Mouse (Mus musculus): ENCODE measurements around the gene Pofut2. TPM values are rescaled to one million over a fixed set of nuclear protein-coding genes. Genes with fewer than 3 reads are reported as not detected.

Pofut2 gene
- polyA plus RNA-seq, 1 experiment: 89.9 TPM

DNA sequence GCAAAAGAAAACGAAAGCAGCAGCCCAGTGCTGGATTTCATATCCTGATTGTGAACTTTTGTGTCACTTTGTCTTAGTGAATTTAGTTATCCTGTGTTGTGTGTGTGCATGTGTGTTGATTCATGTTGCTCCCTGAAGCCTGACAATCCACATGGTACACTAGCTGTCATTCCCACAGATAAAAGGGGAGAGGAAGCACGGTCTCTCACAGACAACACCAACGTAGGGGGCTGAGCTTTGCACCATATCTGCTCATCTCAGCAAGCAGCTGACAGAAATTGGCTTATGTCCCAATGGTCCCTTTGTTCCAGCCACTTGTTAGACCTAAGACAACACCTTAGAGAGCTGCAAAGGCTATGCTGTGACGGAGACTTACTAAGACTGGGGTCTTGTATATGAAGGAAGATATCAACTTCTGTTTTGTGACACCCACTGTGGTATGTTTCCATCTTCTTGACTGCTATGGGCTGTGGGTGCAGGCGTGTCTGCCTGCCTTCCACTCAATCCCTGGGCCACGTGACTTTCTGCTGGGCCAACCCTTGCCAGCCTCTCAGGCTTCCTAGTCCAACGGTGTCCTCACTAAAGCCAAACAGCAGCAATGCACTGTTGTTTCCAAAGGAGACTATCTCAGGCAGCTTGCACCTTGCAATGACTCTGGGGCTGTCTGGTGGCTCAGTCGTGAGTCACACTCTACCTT lies 41.4 kb downstream of the Pofut2 start:
- no peaks in the 10 kb centered on the region for H3K79me2 ChIP-seq (ENCODE audit: control insufficient read depth, insufficient read depth)
- no peak overlapping the region for H3ac ChIP-seq (ENCODE audit: control insufficient read depth, insufficient read length)
- no peaks in the 10 kb centered on the region for H3K27me3 ChIP-seq (ENCODE audit: control insufficient read depth, insufficient read depth, insufficient read length)
- TF ChIP-seq MAX (IDR thresholded peaks at IDR 0.05; ENCODE audit: low read depth): no peak
- no peak for TF ChIP-seq USF1 (IDR thresholded peaks at IDR 0.05; ENCODE audit: low read depth)
- TF ChIP-seq REST (IDR thresholded peaks at IDR 0.05; ENCODE audit: insufficient read depth, insufficient read length): no peak
- TF ChIP-seq MYOD1 (IDR thresholded peaks at IDR 0.05; ENCODE audit: control insufficient read depth in 1 of 3, insufficient read length in 2 of 3, low read depth in 2 of 3): no peak
- no peak for TF ChIP-seq POLR2A (IDR thresholded peaks at IDR 0.05; ENCODE audit: insufficient read length, low read depth)
- no peak for TF ChIP-seq TCF3 (IDR thresholded peaks at IDR 0.05; ENCODE audit: insufficient read length, low read depth)
- no peaks in the 10 kb centered on the region for H3K36me3 ChIP-seq (ENCODE audit: control insufficient read depth, insufficient read depth)
- no peak overlapping the region for H3K4me3 ChIP-seq
- H3K4me2 ChIP-seq (ENCODE audit: low read depth): no peak overlapping the region

GRCm38 (mm10) chr10:77300934-77301297 lies 41.9 kb downstream of the Pofut2 start:
- no peak for TF ChIP-seq USF1 (IDR thresholded peaks at IDR 0.05; ENCODE audit: low read depth)
- TF ChIP-seq MYOG (IDR thresholded peaks at IDR 0.05; ENCODE audit: control insufficient read depth in 1 of 3, insufficient read depth in 1 of 3, insufficient read length in 2 of 3, low read depth in 2 of 3): no peak
- TF ChIP-seq POLR2AphosphoS2 (IDR thresholded peaks at IDR 0.05; ENCODE audit: insufficient read length, low read depth): no peak
- TF ChIP-seq TCF12 (IDR thresholded peaks at IDR 0.05; ENCODE audit: insufficient read depth, poor library complexity, severe bottlenecking): no peak
- no peak for TF ChIP-seq SRF (IDR thresholded peaks at IDR 0.05; ENCODE audit: control insufficient read depth, insufficient read length, low read depth)
- no peak for TF ChIP-seq POLR2A (IDR thresholded peaks at IDR 0.05; ENCODE audit: insufficient read length, low read depth)
- no peak for TF ChIP-seq E2F4 (IDR thresholded peaks at IDR 0.05; ENCODE audit: insufficient read depth)
- TF ChIP-seq REST (IDR thresholded peaks at IDR 0.05; ENCODE audit: insufficient read depth, insufficient read length): no peak
- TF ChIP-seq MYOD1 (IDR thresholded peaks at IDR 0.05; ENCODE audit: control insufficient read depth in 1 of 3, insufficient read length in 2 of 3, low read depth in 2 of 3): no peak
- no peak for TF ChIP-seq TCF3 (IDR thresholded peaks at IDR 0.05; ENCODE audit: insufficient read length, low read depth)
- no peak for TF ChIP-seq MAX (IDR thresholded peaks at IDR 0.05; ENCODE audit: low read depth)
- H3K4me2 ChIP-seq (ENCODE audit: low read depth): no peak overlapping the region
- no peaks in the 10 kb centered on the region for H3K27me3 ChIP-seq (ENCODE audit: control insufficient read depth, insufficient read depth, insufficient read length)

GRCm38 (mm10) chr10:77304362-77304761 lies 45.3 kb downstream of the Pofut2 start:
- no peak for TF ChIP-seq POLR2A (IDR thresholded peaks at IDR 0.05; ENCODE audit: insufficient read length, low read depth)
- no peak for TF ChIP-seq POLR2AphosphoS2 (IDR thresholded peaks at IDR 0.05; ENCODE audit: insufficient read length, low read depth)
- no peak for TF ChIP-seq MYOD1 (IDR thresholded peaks at IDR 0.05; ENCODE audit: control insufficient read depth in 1 of 3, insufficient read length in 2 of 3, low read depth in 2 of 3)
- TF ChIP-seq REST (IDR thresholded peaks at IDR 0.05; ENCODE audit: insufficient read depth, insufficient read length): no peak
- no peak for TF ChIP-seq E2F4 (IDR thresholded peaks at IDR 0.05; ENCODE audit: insufficient read depth)
- no peak for TF ChIP-seq USF1 (IDR thresholded peaks at IDR 0.05; ENCODE audit: low read depth)
- TF ChIP-seq TCF12 (IDR thresholded peaks at IDR 0.05; ENCODE audit: insufficient read depth, poor library complexity, severe bottlenecking): no peak
- TF ChIP-seq MYOG (IDR thresholded peaks at IDR 0.05; ENCODE audit: control insufficient read depth in 1 of 3, insufficient read depth in 1 of 3, insufficient read length in 2 of 3, low read depth in 2 of 3): no peak
- no peak for TF ChIP-seq MAX (IDR thresholded peaks at IDR 0.05; ENCODE audit: low read depth)
- no peak for TF ChIP-seq SRF (IDR thresholded peaks at IDR 0.05; ENCODE audit: control insufficient read depth, insufficient read length, low read depth)
- H3K36me3 ChIP-seq (ENCODE audit: control insufficient read depth, insufficient read depth): no peaks in the 10 kb centered on the region
- H3K4me2 ChIP-seq (ENCODE audit: low read depth): no peak overlapping the region
- H3K79me2 ChIP-seq (ENCODE audit: control insufficient read depth, insufficient read depth): no peaks in the 10 kb centered on the region
- H3K4me3 ChIP-seq: no peak overlapping the region
- H3ac ChIP-seq (ENCODE audit: control insufficient read depth, insufficient read length): no peak overlapping the region
- no peaks in the 10 kb centered on the region for H3K27me3 ChIP-seq (ENCODE audit: control insufficient read depth, insufficient read depth, insufficient read length)

More at GRCm38 (mm10) chr10:77300934-77301297, 41.9 kb downstream of the Pofut2 start:
- Histone ChIP-seq H3ac (ENCODE audit: control insufficient read depth, insufficient read length) (no peak overlapping the region), H3K4me3 (no peak overlapping the region), H3K36me3 (ENCODE audit: control insufficient read depth, insufficient read depth) (no peaks in the 10 kb centered on the region), H3K79me2 (ENCODE audit: control insufficient read depth, insufficient read depth) (no peaks in the 10 kb centered on the region)

DNA sequence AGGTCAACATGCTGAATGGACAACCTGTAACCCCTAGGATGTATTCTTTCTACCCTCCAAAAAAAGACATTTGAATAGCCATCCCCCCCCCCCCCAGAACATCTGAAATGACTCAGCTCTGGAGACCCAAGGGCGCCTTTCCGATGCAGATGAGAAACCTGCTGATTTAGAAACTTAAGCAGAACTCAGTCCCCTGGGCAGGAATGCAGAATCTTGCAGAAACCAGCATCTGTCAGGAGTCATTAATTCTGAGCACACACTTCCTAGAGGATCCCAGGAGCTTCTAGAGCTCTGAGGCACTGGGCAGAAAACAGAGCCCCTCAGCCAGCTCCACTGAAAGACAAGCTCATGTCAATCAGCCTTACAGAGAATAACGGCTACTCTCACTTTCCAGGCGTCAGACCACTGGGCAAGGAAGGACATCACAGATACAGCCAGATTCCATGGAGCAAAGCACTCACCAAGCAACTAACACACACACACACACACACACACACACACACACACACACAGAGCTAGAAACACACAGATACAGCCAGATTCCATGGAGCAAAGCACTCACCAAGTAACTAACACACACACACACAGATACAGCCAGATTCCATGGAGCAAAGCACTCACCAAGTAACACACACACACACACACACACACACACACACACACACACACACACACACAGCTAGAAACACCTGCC lies 46.0 kb downstream of the Pofut2 start:
- no peaks in the 10 kb centered on the region for H3K27me3 ChIP-seq (ENCODE audit: control insufficient read depth, insufficient read depth, insufficient read length)
- no peaks in the 10 kb centered on the region for H3K36me3 ChIP-seq (ENCODE audit: control insufficient read depth, insufficient read depth)
- no peaks in the 10 kb centered on the region for H3K79me2 ChIP-seq (ENCODE audit: control insufficient read depth, insufficient read depth)
- H3K4me2 ChIP-seq (ENCODE audit: low read depth): no peak overlapping the region
- H3ac ChIP-seq (ENCODE audit: control insufficient read depth, insufficient read length): no peak overlapping the region
- H3K4me3 ChIP-seq: no peak overlapping the region
- TF ChIP-seq POLR2AphosphoS2 (IDR thresholded peaks at IDR 0.05; ENCODE audit: insufficient read length, low read depth) (no peak), E2F4 (IDR thresholded peaks at IDR 0.05; ENCODE audit: insufficient read depth) (no peak), TCF12 (IDR thresholded peaks at IDR 0.05; ENCODE audit: insufficient read depth, poor library complexity, severe bottlenecking) (no peak), TCF3 (IDR thresholded peaks at IDR 0.05; ENCODE audit: insufficient read length, low read depth) (no peak)

GRCm38 (mm10) chr10:77305766-77306165 lies 46.7 kb downstream of the Pofut2 start:
- Histone ChIP-seq H3K4me3 (no peak overlapping the region), H3K36me3 (ENCODE audit: control insufficient read depth, insufficient read depth) (no peaks in the 10 kb centered on the region), H3K27me3 (ENCODE audit: control insufficient read depth, insufficient read depth, insufficient read length) (no peaks in the 10 kb centered on the region), H3K79me2 (ENCODE audit: control insufficient read depth, insufficient read depth) (no peaks in the 10 kb centered on the region), H3ac (ENCODE audit: control insufficient read depth, insufficient read length) (no peak overlapping the region), H3K4me2 (ENCODE audit: low read depth) (no peak overlapping the region)
- TF ChIP-seq REST (IDR thresholded peaks at IDR 0.05; ENCODE audit: insufficient read depth, insufficient read length) (no peak), MYOD1 (IDR thresholded peaks at IDR 0.05; ENCODE audit: control insufficient read depth in 1 of 3, insufficient read length in 2 of 3, low read depth in 2 of 3) (no peak), TCF3 (IDR thresholded peaks at IDR 0.05; ENCODE audit: insufficient read length, low read depth) (no peak), POLR2AphosphoS2 (IDR thresholded peaks at IDR 0.05; ENCODE audit: insufficient read length, low read depth) (no peak), SRF (IDR thresholded peaks at IDR 0.05; ENCODE audit: control insufficient read depth, insufficient read length, low read depth) (no peak), MAX (IDR thresholded peaks at IDR 0.05; ENCODE audit: low read depth) (no peak), USF1 (IDR thresholded peaks at IDR 0.05; ENCODE audit: low read depth) (no peak), TCF12 (IDR thresholded peaks at IDR 0.05; ENCODE audit: insufficient read depth, poor library complexity, severe bottlenecking) (no peak), CEBPB (IDR thresholded peaks at IDR 0.05; ENCODE audit: insufficient read depth, poor library complexity, severe bottlenecking) (no peak), POLR2A (IDR thresholded peaks at IDR 0.05; ENCODE audit: insufficient read length, low read depth) (no peak), MYOG (IDR thresholded peaks at IDR 0.05; ENCODE audit: control insufficient read depth in 1 of 3, insufficient read depth in 1 of 3, insufficient read length in 2 of 3, low read depth in 2 of 3) (no peak), E2F4 (IDR thresholded peaks at IDR 0.05; ENCODE audit: insufficient read depth) (no peak)
